Mouse (Mus musculus) right cerebral cortex, adult 18-20 months (tissue): ENCODE measurements at regions not wholly inside any gene's neighbourhood (a gene's known extent, or its start where the extent isn't known, plus 50 kb on each side); places are given as distances from the start of the nearest gene placed in this dataset.
"Not testable (repeated sequence)": the region's sequence is repeated elsewhere in the genome, so short reads cannot be mapped to it uniquely, and the experiment has no call there.

Experiments
- DNase-seq: peaks from one replicate; pipeline ENCODE4 v3.0.0; 2022; ENCODE audit warnings: mixed read lengths

- no peak for DNase-seq
Measured at GRCm38 (mm10) chr16:47081896-47082295, 583.6 kb upstream of the Nectin3 start.

- DNase-seq = no peak
Measured at GRCm38 (mm10) chr16:47080330-47080729, 582.0 kb upstream of the Nectin3 start.

DNA sequence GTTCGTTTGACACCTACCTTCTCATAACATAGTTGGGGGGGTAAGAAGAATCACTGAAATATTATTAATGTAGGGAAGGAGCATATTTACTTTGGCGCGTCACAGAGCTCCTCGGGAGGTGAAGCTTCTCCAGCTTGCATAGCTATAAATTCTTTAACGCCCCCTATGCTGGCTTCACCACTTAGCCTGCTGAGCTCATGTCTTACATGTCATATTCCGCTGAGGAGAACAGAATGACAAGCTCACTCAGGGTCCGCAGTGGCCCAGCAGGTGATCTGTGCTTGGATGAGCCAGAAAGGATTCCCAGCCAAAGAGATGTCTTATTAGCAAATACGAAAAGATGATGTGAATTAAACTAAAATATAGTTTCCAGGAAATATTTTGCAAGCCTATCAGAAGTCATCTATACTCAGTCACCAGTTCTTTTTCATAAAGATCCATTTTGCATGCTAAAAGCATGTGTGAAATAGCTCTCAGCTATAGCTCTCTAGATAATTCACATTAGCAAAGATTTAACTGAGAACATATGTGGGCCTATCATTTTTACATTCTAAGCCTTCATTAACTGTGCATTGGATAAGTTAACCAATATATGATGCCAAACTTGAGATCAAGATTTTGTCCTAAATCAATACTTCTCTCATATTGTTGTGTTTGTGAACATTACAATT is 561.1 kb upstream of the Nectin3 start:
- DNase-seq = no peak

GRCm38 (mm10) chr16:47058811-47059210 is 560.5 kb upstream of the Nectin3 start:
- DNase-seq = no peak

DNA sequence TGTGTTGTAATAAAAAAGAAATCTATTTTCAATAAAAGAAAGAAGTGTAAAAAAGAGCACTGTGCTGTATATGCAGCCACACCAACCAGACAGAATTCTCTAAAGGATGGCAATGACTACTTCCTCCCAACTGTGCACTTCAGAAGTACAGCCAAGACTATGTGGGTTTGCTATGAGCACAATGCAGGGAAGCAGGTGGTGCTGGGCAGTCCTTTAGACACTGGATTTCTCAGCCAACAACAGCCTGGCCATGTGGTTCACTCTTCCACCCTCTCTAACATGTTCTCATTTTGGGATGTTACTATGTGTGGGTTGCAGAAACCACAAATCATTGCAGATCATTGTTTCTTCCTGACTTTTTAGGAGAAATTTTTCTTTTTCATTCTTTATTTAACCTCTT is 527.6 kb upstream of the Nectin3 start:
- peak; percentile 71 for DNase-seq

DNA sequence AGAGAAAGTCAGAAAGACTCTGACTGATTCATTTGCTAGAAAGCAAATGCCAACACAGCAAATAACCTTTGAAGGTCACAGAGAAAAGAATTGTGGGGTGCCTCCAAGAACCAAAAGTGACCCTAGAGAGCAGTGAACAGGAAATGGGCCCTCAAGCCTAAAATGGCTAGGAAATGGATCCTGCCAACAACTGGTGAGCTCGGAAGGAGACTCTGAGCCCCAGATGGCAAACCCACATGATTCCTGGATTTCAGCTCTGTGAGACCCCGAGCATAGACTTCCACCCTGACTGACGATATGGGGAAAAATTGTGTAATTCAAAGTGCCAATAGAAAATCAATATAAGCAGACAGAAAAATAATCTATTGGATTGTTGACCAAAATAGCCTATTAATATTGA is 519.2 kb upstream of the Nectin3 start:
- DNase-seq = no peak

- DNase-seq = no peak
Measured at GRCm38 (mm10) chr16:46982910-46983600, 484.7 kb upstream of the Nectin3 start.

GRCm38 (mm10) chr16:46982272-46982909 is 484.1 kb upstream of the Nectin3 start:
- no peak for DNase-seq

GRCm38 (mm10) chr16:46965741-46966140 is 467.4 kb upstream of the Nectin3 start:
- DNase-seq = peak; percentile 11

DNA sequence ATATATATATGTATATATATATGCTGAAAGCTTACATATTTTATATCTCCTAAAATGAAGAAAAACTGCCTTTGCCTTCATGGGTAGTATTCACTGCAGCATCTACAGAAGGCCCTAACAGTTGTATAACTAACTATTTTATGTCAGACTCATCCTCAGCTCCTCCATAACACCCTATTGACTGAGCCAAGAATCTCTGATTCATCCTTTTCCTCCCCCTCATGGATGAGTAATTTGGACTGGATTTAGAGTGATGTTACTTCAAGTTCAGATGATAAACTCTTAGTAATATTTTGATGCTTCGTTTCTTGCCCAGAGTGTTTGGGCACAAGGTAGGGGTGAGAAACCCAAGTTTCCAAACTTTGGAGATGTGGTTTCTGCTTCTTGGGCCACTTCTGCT is 458.7 kb upstream of the Nectin3 start:
- peak; percentile 62 for DNase-seq

- no peak for DNase-seq
Measured at GRCm38 (mm10) chr16:46926060-46926459, 427.7 kb upstream of the Nectin3 start.

DNA sequence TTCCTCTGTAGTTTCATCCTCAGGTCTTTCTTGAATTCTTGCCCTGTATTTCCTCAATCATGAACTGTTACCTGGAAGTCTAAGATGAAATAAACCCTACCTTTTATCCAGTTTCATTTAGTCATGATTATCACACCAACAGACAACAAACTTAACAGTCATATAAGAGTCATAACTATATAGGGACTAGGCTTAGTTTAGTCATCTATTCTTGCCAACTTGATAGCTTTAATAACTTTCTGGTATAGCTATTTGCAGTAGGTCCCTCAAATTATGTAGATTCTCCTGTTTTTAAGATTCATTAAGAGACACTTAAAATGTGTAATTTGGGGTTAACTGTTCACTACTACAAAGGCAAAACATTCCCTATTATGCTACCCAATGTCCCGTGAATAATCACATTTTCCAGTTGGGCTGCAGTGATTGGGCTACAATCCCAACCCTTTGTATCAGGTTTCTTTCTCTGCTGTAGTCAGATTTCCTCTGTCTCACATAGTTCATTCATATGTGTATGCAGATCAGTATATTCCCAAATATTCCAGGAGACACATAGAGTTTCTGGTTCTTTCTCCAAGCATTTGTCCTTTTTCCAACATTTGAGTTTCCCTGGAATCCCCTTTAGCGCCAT is 396.4 kb upstream of the Nectin3 start:
- DNase-seq = no peak

GRCm38 (mm10) chr16:46878739-46879138 is 380.4 kb upstream of the Nectin3 start:
- peak; percentile 14 for DNase-seq

DNA sequence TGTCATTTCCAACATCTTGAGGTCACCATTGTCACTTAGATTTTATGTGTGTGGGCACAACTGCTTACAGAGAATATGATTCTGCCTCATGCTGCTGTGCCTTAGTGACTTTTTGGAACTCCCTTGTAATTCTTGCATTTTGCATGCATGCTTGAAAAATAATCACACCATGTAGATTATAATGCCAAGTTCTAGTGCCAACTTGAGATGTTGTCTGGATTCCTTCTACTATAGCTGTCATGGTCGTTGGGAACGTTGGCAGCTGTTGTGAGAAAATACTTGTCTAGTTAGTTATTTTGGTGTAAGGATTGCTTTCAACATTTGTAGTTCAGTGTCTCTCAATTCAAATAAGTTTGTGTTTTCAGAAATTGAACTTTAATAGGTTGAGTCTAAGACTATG is 365.6 kb upstream of the Nectin3 start:
- peak; percentile 7 for DNase-seq

DNA sequence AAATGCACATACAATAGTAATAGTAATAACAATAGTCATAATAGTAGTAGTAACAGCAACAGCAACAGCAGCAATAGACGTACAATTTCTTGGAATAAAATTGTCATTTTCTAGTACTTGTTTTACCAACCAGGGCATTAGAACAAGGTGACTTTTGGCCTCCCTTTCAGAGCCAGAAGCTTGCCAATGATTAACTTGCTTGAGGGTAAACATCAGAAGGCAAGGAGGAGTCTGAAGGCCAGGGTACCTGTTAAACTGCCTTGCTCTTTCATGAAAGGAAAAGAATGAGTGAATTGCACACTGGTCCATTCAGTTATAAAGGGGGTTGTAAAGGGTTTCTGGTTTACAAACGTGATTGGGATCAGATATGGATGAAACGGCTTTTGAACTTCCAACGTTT is 351.2 kb upstream of the Nectin3 start:
- no peak for DNase-seq

- DNase-seq = no peak
Measured at GRCm38 (mm10) chr16:46848755-46849154, 350.4 kb upstream of the Nectin3 start.

- no peak for DNase-seq
Measured at GRCm38 (mm10) chr16:46847707-46848356, 349.5 kb upstream of the Nectin3 start.

DNA sequence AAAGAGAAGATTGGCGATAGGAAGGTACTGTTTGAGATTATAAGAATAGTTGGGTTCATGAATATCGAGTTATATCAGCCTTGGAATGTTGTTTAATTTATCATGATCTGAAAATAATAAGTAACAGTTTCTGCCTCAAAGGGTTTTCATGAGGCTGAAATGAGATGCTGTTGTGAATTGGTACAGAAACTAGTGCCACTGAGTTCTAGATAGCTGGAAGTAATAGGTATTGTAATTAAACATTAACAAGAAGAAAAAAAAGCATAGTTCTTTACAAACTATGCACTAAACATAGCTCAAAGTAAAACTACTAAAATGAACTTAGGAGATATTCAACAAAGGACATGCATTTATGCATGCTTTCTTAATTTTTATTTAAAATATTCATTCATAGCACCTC is 342.9 kb upstream of the Nectin3 start:
- no peak for DNase-seq

DNA sequence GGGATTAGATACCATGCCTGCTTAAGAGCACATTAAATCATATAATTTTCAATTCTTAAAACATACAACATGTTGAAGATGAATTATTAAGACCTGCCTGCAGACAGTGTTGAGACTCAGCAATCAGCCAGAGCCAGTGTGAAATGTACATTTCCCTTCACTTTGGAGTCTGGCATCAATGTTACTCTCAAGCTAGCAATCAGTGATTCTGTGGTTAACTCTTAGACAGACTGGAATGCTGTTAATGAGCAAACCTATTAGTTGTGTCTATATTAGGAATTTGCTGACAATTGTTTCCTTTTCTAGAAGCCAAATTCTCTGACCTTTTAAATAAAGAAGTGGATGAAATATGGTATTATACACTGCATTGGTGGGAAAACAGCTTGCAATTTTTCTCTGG is 342.4 kb upstream of the Nectin3 start:
- DNase-seq = no peak

- DNase-seq = no peak
Measured at GRCm38 (mm10) chr16:46825147-46825546, 326.8 kb upstream of the Nectin3 start.

DNA sequence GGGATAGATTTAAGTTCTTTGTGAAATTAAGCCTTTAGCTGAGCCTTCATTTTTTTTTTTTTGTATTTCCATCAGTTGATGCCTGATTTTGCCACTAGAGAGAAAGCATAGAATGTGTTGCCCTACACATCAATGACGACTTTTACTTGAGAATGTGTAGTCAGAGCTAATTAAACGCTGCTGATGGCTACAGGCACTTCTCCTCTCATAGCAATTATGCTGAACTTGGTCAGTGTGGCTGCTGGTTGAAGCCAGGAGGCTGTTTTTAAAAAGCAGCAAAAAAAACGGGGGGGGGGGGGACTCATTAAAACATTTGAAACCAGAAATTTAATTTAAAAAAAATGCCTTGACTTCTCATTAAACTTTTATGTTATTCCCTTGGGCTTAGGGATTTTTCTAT is 324.4 kb upstream of the Nectin3 start:
- DNase-seq = no peak

DNA sequence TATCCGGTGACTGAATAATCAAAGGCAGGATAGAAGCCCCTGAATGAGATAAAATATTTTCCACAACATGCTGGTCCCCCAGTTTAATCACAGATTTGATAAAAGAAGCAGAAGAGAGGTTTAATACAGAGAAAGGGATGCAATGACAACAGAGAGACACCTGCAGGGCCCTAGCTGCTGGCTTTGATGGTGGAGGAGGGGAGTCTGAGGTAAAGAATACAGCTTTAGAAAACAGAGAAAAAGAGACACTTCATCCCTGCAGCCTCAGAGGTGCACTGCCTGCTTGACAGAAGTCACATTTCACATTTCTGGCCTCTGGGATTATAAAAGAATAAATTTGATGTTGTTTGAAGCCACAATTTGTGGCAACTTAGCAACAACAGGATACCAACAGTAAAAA is 319.9 kb upstream of the Nectin3 start:
- DNase-seq = no peak

- not testable (repeated sequence) for DNase-seq
Measured at GRCm38 (mm10) chr16:46811835-46812234, 313.5 kb upstream of the Nectin3 start.
